Mouse (Mus musculus) small intestine, adult 2 months (tissue): ENCODE data around the gene Amn1.

Source experiments
- CTCF ChIP-seq: fragments of 200-500 bp; IDR thresholded peaks from 2 replicates; pipeline ENCODE4 v1.5.1; 2012; ENCODE audit warnings: low read depth, mild to moderate bottlenecking, control low read depth, inconsistent platforms, low read length, moderate library complexity, mixed read lengths; ENCODE audit not compliant: insufficient replicate concordance, insufficient read length; ENCODE audit errors: extremely low read depth
- POLR2A ChIP-seq: fragments of 200-500 bp; IDR thresholded peaks from 2 replicates; pipeline ENCODE4 v1.6.1; 2012; ENCODE audit warnings: low read depth, mild to moderate bottlenecking, control low read depth, inconsistent platforms, low read length, moderate library complexity

- TF ChIP-seq POLR2A, result no peak
- TF ChIP-seq CTCF, result no peak
These were observed 50.6 kb downstream of the Amn1 start for GRCm38 (mm10) chr6:149137936-149138335.
